Mouse (Mus musculus): ENCODE measurements around the gene Mapkap1.

DNA sequence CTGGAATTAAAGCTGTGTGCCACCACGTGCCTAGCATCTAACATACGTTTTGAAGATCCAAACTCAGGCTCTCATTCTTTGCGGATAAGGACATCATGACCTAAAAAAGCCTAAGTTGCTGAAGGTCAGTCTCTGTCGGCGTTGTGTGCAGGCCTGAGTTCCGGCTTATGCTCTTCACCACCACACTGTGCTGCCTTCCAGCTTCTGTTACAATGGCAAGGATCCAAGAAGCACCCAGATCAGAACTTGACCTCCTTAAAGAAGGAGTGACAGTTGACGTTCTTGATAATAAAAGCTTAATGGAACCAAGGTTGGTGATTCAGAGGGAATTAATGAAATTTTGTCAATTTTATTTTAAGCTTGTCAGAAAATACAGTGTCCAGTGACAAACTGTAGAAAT, 80.7 kb downstream of the Mapkap1 start:
- no peak for TF ChIP-seq CTCF (IDR thresholded peaks at IDR 0.05; ENCODE audit: low read depth)
- TF ChIP-seq EP300 (optimal IDR thresholded peaks at IDR 0.05) = no peak

All from stomach, postnatal 0 days (tissue).